ENCODE assay signal across 17 mouse cellular contexts in the genomic region with DNA sequence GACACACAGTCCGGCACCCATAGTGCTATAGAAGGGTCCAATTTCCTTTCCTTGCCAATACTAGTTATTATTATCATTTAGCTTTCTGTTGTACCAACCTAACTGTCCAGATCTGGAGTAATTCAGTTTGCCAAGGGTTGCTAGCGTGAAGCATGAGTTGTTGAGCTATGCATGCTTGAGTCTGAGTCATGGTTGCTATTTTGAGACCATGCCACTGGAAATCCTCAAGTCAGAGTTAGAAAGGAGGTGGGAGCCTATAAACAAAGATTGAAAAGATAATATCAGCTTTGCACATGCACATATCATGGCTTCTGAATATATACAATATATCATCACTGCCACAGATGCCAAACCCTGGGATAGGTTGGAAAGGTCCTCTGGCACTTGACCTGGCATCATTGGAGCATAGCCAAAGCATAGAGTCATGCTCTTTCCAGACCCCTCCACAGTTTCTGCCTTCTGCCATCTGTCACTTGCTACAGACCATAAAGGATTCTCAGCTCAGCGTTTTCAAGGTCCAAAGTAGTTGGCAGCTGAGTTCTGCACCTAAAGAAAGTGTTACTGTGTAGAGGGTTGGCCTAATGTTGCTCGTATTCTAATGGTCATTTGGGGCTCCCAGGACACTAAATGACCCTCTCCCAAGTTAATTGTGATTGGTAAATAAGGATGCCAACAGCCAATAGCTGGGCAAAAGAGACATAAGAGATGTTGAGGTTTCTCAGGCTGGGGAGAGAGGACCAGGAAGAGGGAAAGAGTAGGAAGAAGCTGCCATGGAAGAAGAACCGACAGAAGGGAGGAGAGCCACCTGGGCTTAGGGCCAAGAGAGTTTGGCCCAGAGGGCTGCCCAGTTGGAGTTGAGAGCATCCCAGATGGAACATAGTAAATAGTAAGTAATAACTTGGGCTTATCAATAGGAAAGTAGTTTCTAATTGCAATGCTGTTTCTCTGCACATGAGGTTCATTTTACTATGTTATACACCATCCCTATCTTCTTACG.
DNase-seq lines count a peak whose midpoint lies in the region; ATAC-seq lines count a peak whose summit lies in the region.
"Had no signal": no experiment of that assay in that cellular context is flagged by ENCODE, and none has a peak within 500 bp of the region (broad histone marks: within the 10 kb centered on the region; RNA-seq: fewer than 3 reads in every experiment).

No protein-coding gene starts in this region.

- peaks cover 11% of the 10 kb centered on the region for H3K4me1 ChIP-seq in heart, embryonic 12.5 days (replicated peaks)
- no peaks in the 10 kb centered on the region for H3K4me1 ChIP-seq in intestine, embryonic 15.5 days (replicated peaks)
- H3K4me1 ChIP-seq in liver, embryonic 12.5 days: no peaks in the 10 kb centered on the region
- H3K4me1 ChIP-seq: hindbrain, embryonic 15.5 days; kidney, embryonic 15.5 days had no signal

- DNase-seq in heart, postnatal 36 days: no peak
- DNase-seq in right cerebral cortex, adult 18-20 months: peak; percentile 54
- DNase-seq in right cerebral cortex, postnatal 10 days (ENCODE audit: low spot score in 2 of 2): no peak
- DNase-seq in cerebellum, adult 9-10 months: peak; percentile 85
- no peak for DNase-seq in liver
- DNase-seq: adrenal gland, postnatal 25 days; gastrocnemius, postnatal 14 days; midbrain, embryonic 14.5 days; right cerebral cortex, postnatal 14 days; thymus, postnatal 4 days had no signal

- H3K9me3 ChIP-seq in heart, embryonic 12.5 days (replicated peaks): no peaks in the 10 kb centered on the region
- no peaks in the 10 kb centered on the region for H3K9me3 ChIP-seq in intestine, embryonic 15.5 days
- H3K9me3 ChIP-seq in liver, embryonic 12.5 days (replicated peaks): no peaks in the 10 kb centered on the region
- H3K9me3 ChIP-seq: hindbrain, embryonic 15.5 days; kidney, embryonic 15.5 days had no signal

- intact Hi-C loops in heart, postnatal 36 days (cut with DNase I): no loop called here

- ATAC-seq in heart, embryonic 12.5 days (ENCODE audit: insufficient number of reproducible peaks, low FRiP score): no peak
- ATAC-seq in intestine, embryonic 15.5 days: no peak
- no peak for ATAC-seq in liver, embryonic 12.5 days

- no peak overlapping the region for H3K9ac ChIP-seq in heart, embryonic 12.5 days
- no peak overlapping the region for H3K9ac ChIP-seq in intestine, embryonic 15.5 days
- no peak overlapping the region for H3K9ac ChIP-seq in liver, embryonic 12.5 days
- H3K9ac ChIP-seq: hindbrain, embryonic 15.5 days; kidney, embryonic 15.5 days had no signal

- peak overlapping the region; percentile 42; the same call in 1 of the 2 replicates for H3K27ac ChIP-seq in heart, embryonic 12.5 days (ENCODE audit: poor library complexity, severe bottlenecking)
- H3K27ac ChIP-seq in intestine, embryonic 15.5 days: no peak overlapping the region
- H3K27ac ChIP-seq in liver, embryonic 12.5 days: no peak overlapping the region
- H3K27ac ChIP-seq: hindbrain, embryonic 15.5 days; kidney, embryonic 15.5 days had no signal

- no peak overlapping the region for H3K4me3 ChIP-seq in heart, embryonic 12.5 days
- no peak overlapping the region for H3K4me3 ChIP-seq in intestine, embryonic 15.5 days (replicated peaks)
- H3K4me3 ChIP-seq in liver, embryonic 12.5 days: no peak overlapping the region
- H3K4me3 ChIP-seq: erythroblast, embryonic 14.5 days; hindbrain, embryonic 15.5 days; kidney, embryonic 15.5 days had no signal

- H3K27me3 ChIP-seq in heart, embryonic 12.5 days (replicated peaks): no peaks in the 10 kb centered on the region
- H3K27me3 ChIP-seq in intestine, embryonic 15.5 days (replicated peaks): no peaks in the 10 kb centered on the region
- no peaks in the 10 kb centered on the region for H3K27me3 ChIP-seq in liver, embryonic 12.5 days (replicated peaks)
- H3K27me3 ChIP-seq: CH12.LX; hindbrain, embryonic 15.5 days; kidney, embryonic 15.5 days had no signal

- H3K4me2 ChIP-seq in heart, embryonic 12.5 days: no peak overlapping the region
- no peak overlapping the region for H3K4me2 ChIP-seq in intestine, embryonic 15.5 days (replicated peaks)
- H3K4me2 ChIP-seq in liver, embryonic 12.5 days: no peak overlapping the region
- H3K4me2 ChIP-seq: hindbrain, embryonic 15.5 days; kidney, embryonic 15.5 days had no signal

- WGBS in heart, embryonic 12.5 days: 68% methylated on average over 6 of the region's 6 CpGs
- WGBS in intestine, embryonic 15.5 days: 77% methylated on average over 6 of the region's 6 CpGs
- WGBS in liver, embryonic 12.5 days (ENCODE audit: insufficient replicate concordance): 67% methylated on average over 6 of the region's 6 CpGs

- no peaks in the 10 kb centered on the region for H3K36me3 ChIP-seq in heart, embryonic 12.5 days
- no peaks in the 10 kb centered on the region for H3K36me3 ChIP-seq in intestine, embryonic 15.5 days
- no peaks in the 10 kb centered on the region for H3K36me3 ChIP-seq in liver, embryonic 12.5 days
- H3K36me3 ChIP-seq: hindbrain, embryonic 15.5 days; kidney, embryonic 15.5 days had no signal

Comparison
In these comparisons a context has a peak if more than half of its experiments do, and no peak if none do; other contexts are left out.
1. DNase-seq: peak in right cerebral cortex, adult 18-20 months (single experiment) and cerebellum, adult 9-10 months (single experiment); none in heart, postnatal 36 days (0 of 2), right cerebral cortex, postnatal 10 days (0 of 2) and liver (single experiment).